Mouse (Mus musculus): ENCODE measurements around the gene Zfp414.
A peak's percentile ranks its signal among the peaks of the same experiment; 100 is the strongest.
"Not testable (repeated sequence)": the region's sequence is repeated elsewhere in the genome, so short reads cannot be mapped to it uniquely, and the experiment has no call there.

The Zfp414 gene

GRCm38 (mm10) chr17:33628621-33629486 lies at the start of gene Zfp414:
Gene Zfp414, plus strand, starts transcription at chr17:33629090.
- peak; percentile 80 for ATAC-seq (ENCODE audit: insufficient number of reproducible peaks, low FRiP score, low TSS enrichment)

DNA sequence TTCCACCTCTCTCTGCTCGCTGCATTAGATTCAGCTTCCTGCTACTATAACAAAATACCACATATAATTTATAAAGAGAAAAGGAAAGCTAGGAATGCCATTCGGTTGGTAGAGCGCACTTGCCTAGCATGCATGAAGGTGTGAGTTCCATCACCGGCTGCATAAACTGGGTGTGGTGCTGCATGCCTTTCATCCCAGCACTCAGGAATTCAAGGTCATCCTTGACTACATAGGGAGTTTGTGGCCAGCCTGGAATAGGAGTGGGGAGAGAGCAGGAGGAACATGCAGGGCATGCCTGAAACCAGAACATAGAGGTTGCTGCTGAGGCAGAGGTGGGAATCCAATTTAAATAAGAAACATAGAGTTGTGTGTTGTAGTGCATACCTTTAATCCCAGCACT lies 44.8 kb upstream of the Zfp414 start:
- no peak for ATAC-seq (ENCODE audit: insufficient number of reproducible peaks, low FRiP score, low TSS enrichment)

- no peak for ATAC-seq (ENCODE audit: insufficient number of reproducible peaks, low FRiP score, low TSS enrichment)
These were observed 42.9 kb upstream of the Zfp414 start for GRCm38 (mm10) chr17:33586011-33586410.

DNA sequence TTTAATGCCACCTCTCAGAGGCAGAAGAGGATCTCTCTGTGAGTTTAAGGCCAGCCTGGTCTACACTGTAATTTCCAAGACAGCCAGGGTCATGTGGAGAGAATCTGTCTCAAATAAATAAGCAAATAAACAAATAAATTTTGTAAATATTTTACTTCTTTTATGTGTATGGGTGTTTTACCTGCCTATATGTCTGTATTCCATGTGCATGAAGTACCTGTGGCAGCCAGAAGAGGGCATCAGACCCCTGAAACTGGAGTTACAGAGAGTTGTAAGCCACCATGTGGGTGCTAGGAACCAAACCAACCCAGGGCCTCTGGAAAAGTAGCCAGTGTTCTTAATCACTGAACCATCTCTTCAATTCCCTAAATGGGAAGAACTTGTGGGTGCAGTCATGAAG lies 31.6 kb upstream of the Zfp414 start:
- ATAC-seq (ENCODE audit: insufficient number of reproducible peaks, low FRiP score, low TSS enrichment): no peak

DNA sequence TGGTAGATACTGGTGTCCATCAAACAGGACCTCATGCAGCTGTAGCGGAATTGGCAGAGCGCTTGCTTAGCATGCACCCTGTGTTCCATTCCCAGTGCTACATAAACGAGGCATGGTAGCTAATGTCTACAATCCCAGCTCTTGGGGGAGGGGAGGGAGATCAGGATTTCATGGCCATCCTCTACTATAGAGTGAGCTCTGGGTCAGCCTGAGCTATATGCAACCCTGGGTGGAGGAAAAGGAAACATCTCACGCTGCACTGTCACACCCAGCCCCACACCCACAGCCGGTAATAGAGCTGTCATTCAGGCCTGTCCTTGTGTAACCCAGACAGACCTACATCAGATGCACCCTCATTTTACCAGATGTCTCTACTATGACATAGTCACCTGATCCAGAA lies 30.4 kb upstream of the Zfp414 start:
- no peak for ATAC-seq (ENCODE audit: insufficient number of reproducible peaks, low FRiP score, low TSS enrichment)

GRCm38 (mm10) chr17:33599836-33600475 lies 28.9 kb upstream of the Zfp414 start:
- no peak for ATAC-seq (ENCODE audit: insufficient number of reproducible peaks, low FRiP score, low TSS enrichment)

DNA sequence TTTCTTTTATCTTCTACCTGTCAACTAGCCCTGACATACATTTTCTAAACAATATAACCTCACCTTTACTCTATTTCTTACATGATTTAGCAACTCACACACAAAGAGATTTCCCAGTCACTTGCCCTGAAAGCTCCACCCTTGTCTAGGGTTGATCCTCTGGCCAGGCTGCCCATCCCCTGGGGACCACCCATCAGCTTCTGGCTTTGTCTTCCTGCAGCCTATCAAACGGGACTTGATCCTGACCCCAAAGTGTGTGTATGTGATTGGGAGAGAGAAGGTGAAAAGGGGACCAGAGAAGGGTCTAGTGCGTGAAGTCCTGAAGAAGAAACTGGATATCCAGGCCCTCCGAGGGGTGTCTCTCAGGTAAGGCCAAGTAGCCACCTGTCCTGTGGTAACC lies 28.1 kb upstream of the Zfp414 start:
- no peak for ATAC-seq (ENCODE audit: insufficient number of reproducible peaks, low FRiP score, low TSS enrichment)

DNA sequence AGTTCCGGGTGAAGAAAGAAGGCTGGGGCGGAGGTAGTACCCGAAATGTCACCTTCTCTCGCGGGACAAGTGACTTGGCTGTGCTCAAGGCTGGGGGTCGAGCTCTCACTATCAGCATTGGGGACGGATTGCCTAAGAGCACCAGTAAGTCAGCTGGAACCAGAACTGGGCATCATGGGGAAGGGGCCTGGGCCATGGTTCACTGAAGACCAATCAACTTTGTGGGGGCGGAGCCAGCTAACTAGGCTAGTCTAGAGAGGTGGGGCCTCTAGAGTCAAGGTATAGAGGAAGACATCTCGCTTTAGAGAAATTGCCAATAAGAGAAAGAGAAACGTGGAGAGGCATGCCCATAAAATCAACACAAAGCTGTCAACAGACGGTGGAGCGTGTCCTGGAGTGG lies 26.9 kb upstream of the Zfp414 start:
- no peak for ATAC-seq (ENCODE audit: insufficient number of reproducible peaks, low FRiP score, low TSS enrichment)

DNA sequence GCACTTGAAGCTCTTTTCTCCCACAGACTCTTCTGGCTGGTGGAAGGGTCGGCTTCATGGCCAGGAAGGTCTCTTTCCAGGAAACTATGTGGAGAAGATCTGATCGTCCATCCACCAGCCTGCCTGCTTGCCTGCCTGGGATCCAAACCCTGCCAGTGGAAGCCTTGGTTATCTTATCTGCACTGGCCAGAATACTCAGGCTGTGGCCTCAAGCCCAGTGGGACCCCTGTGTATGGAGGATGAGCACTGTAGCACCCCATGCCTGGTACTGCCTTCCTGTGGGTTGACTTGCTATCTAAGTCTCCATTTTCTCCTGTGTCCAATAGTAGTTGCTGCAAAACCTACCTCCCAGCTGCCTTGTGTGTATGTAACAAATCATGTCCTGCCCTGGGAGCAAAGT lies 21.6 kb upstream of the Zfp414 start:
- ATAC-seq (ENCODE audit: insufficient number of reproducible peaks, low FRiP score, low TSS enrichment): no peak

GRCm38 (mm10) chr17:33610548-33610947 lies 18.3 kb upstream of the Zfp414 start:
- no peak for ATAC-seq (ENCODE audit: insufficient number of reproducible peaks, low FRiP score, low TSS enrichment)

DNA sequence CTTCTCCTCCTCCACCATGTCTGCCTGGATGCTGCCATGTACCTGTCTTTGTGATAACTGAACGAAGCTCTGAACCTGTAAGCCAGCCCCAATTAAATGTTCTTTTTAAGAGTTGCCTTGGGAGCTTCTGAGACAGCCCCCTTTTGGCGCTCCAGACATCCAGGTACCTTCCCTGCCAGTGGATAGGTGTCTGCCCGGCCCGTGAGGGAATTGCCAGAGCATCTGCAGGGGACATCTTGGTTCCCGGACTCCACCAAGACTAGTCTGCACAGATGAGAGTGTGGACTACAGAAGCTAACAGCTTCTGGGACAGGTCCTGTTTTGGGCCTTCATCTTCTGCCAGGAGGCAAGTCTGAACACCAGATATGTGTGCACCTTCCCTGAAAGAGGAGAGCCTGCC lies 15.2 kb upstream of the Zfp414 start:
- not testable (repeated sequence) for ATAC-seq (ENCODE audit: insufficient number of reproducible peaks, low FRiP score, low TSS enrichment)

- no peak for ATAC-seq (ENCODE audit: insufficient number of reproducible peaks, low FRiP score, low TSS enrichment)
These were observed 1.6 kb upstream of the Zfp414 start for GRCm38 (mm10) chr17:33627281-33627680.

DNA sequence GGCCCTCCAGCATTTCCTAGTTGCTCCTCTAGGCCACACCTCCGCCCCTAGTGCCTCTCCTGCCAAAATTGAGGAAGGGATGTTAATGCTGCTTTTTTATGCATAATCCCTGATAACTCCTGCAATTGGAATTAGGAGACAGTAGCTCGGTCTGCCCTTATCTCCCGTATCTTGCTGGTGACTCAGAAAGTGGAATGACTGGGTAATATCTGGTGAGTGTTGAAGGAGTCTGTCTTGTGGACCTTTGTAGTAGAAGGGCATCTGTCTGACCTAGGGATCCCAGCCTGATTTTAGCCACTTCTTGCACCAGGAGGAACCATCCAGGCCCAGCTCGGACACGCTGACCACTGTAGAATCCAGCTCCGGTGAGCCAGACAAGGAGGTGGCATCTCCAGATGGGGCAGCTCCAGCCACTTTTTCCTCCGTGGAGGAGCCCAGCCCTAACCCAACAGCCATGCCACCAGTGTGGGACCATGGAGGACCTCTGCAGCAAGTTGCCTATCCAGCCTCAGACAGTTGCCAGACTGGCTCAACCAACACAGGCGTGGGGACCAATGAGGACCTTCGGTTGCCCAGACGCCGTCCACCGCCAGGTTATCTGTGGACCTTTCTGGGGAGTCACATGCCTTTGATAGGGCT lies 716 bp downstream of the Zfp414 start:
- no peak for ATAC-seq (ENCODE audit: insufficient number of reproducible peaks, low FRiP score, low TSS enrichment)

GRCm38 (mm10) chr17:33630171-33630895 lies 1.4 kb downstream of the Zfp414 start:
- no peak for ATAC-seq (ENCODE audit: insufficient number of reproducible peaks, low FRiP score, low TSS enrichment)

DNA sequence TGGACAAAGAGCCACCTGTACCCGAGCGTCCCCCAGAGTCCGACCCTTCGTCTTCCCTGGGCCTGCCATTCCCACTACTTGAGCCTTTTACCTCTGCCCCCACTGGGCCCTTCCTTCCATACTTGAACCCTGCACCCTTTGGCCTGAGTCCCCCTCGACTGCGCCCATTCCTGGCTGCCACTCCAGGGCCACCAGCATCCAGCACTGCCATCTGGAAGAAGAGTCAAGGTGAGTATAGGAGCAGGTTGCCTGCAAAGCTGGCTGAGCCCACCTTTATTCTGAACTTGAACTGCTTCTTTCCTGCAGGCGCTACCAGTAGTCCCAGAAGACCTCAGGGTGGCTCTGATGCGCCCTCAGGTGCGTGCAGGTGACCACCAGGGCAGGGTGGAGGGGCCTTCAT lies 2.3 kb downstream of the Zfp414 start:
- no peak for ATAC-seq (ENCODE audit: insufficient number of reproducible peaks, low FRiP score, low TSS enrichment)

GRCm38 (mm10) chr17:33631796-33632195 lies 2.9 kb downstream of the Zfp414 start:
- peak; percentile 38; the same call in 1 of the 2 replicates for ATAC-seq (ENCODE audit: insufficient number of reproducible peaks, low FRiP score, low TSS enrichment)

GRCm38 (mm10) chr17:33637038-33637437 lies 8.1 kb downstream of the Zfp414 start:
- ATAC-seq (ENCODE audit: insufficient number of reproducible peaks, low FRiP score, low TSS enrichment): no peak

- no peak for ATAC-seq (ENCODE audit: insufficient number of reproducible peaks, low FRiP score, low TSS enrichment)
These were observed 8.8 kb downstream of the Zfp414 start, which contains the start of gene Pram1 for GRCm38 (mm10) chr17:33637516-33638276. Gene Pram1, plus strand, starts transcription at chr17:33638056.

- ATAC-seq (ENCODE audit: insufficient number of reproducible peaks, low FRiP score, low TSS enrichment): no peak
These were observed 10.9 kb downstream of the Zfp414 start for GRCm38 (mm10) chr17:33639743-33640142.

- no peak for ATAC-seq (ENCODE audit: insufficient number of reproducible peaks, low FRiP score, low TSS enrichment)
These were observed 15.2 kb downstream of the Zfp414 start for GRCm38 (mm10) chr17:33644068-33644467.
